Mouse (Mus musculus) kidney, adult 2 months (tissue): Measurements from ENCODE around the gene Acox2.

ENCODE experiments used
- CTCF ChIP-seq: fragments of 200-500 bp; conservative IDR thresholded peaks from 2 replicates; pipeline ENCODE4 v1.5.1; 2011; ENCODE audit warnings: low read depth, mild to moderate bottlenecking, control low read depth, low read length, moderate library complexity, mixed read lengths; ENCODE audit not compliant: insufficient read depth, insufficient read length
- POLR2A ChIP-seq: fragments of 200-500 bp; IDR thresholded peaks from one replicate; pipeline ENCODE4 v1.6.1; 2011; ENCODE audit warnings: low read depth, low read length, control low read depth

DNA sequence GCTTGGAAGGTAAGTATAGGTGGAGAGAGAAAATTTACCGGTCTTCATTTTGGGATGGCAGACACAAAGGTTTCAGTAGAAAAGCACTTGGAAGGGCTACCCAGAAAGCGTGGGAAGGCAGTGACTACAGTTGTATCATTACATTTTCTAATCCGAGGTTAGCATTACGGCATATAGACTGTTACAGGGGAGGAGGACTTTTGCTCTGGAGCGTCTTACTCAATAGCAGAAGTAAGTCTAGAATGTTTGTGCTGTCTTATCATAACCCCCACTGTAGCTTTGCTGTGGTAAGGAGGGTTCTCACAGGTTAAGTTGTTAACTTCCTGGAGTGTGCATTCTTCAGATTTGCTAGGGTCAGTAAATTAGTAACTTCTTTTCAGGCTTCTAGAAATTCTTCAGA, 43.1 kb downstream of the Acox2 start:
- TF ChIP-seq POLR2A (no peak), CTCF (no peak)
